Mouse (Mus musculus) neural tube, embryonic 14.5 days (tissue): ENCODE data around the gene Mxi1. TPM values are rescaled to one million over a fixed set of nuclear protein-coding genes. Genes with fewer than 3 reads are reported as not detected.

Experiments used
- ATAC-seq: fragments of 200-750 bp; cut with Nextera tagmentation; 2 replicates; pipeline ENCODE4 v1.8.0; 2017; ENCODE audit warnings: low read depth, mild to moderate bottlenecking, moderate TSS enrichment, moderate library complexity
- H3K27ac ChIP-seq: fragments of 300-500 bp; sonication (generic); 2 replicates; pipeline ENCODE4 v1.5.1; 2014; ENCODE audit warnings: low read depth, mild to moderate bottlenecking, control low read depth, low read length, moderate library complexity, mixed read lengths
- H3K27me3 ChIP-seq: fragments of 300-500 bp; sonication (generic); 2 replicates; pipeline ENCODE4 v1.6.1; 2014; ENCODE audit warnings: low read length; ENCODE audit not compliant: control insufficient read depth, insufficient read depth
- H3K36me3 ChIP-seq: fragments of 300-500 bp; sonication (generic); 2 replicates; pipeline ENCODE4 v1.6.1; 2014; ENCODE audit warnings: low read length, mixed read lengths; ENCODE audit not compliant: control insufficient read depth, insufficient read depth
- H3K4me1 ChIP-seq: fragments of 300-500 bp; sonication (generic); 2 replicates; pipeline ENCODE4 v1.6.1; 2014; ENCODE audit warnings: low read length; ENCODE audit not compliant: control insufficient read depth, insufficient read depth
- H3K4me2 ChIP-seq: fragments of 300-500 bp; sonication (generic); 2 replicates; pipeline ENCODE4 v1.6.1; 2014; ENCODE audit warnings: mild to moderate bottlenecking, low read depth, low read length, control low read depth
- H3K4me3 ChIP-seq: fragments of 300-500 bp; sonication (generic); 2 replicates; pipeline ENCODE4 v1.5.1; 2014; ENCODE audit warnings: low read depth, low read length, control low read depth, mixed read lengths
- H3K9ac ChIP-seq: fragments of 300-500 bp; sonication (generic); replicated peaks from 2 replicates; pipeline ENCODE4 v1.6.1; 2014; ENCODE audit warnings: low read depth, mild to moderate bottlenecking, control low read depth, low read length, mixed read lengths
- H3K9me3 ChIP-seq: fragments of 300-500 bp; sonication (generic); 2 replicates; pipeline ENCODE4 v1.6.1; 2016; ENCODE audit warnings: low read length; ENCODE audit not compliant: control insufficient read depth
- WGBS: fragments of 180-500 bp; shearing (Covaris S2); extraction: QIAGEN DNeasy Blood & Tissue Kit; methylation state at CpG from one replicate; pipeline ENCODE4 v1.1.7; 2014; 5-methylcytosine and 5-hydroxymethylcytosine counted together
- polyA plus RNA-seq: library from polyadenylated mRNA; unstranded; fragments of >200 nt; fragmentation: Nextera tagmentation; extraction: Ambion mirVana; gene quantifications from 2 replicates; pipeline ENCODE4 v1.2.1, GENCODE M21; 2014

Gene Mxi1
- polyA plus RNA-seq, 1 experiment from 2014 or later: 41.8 TPM

DNA sequence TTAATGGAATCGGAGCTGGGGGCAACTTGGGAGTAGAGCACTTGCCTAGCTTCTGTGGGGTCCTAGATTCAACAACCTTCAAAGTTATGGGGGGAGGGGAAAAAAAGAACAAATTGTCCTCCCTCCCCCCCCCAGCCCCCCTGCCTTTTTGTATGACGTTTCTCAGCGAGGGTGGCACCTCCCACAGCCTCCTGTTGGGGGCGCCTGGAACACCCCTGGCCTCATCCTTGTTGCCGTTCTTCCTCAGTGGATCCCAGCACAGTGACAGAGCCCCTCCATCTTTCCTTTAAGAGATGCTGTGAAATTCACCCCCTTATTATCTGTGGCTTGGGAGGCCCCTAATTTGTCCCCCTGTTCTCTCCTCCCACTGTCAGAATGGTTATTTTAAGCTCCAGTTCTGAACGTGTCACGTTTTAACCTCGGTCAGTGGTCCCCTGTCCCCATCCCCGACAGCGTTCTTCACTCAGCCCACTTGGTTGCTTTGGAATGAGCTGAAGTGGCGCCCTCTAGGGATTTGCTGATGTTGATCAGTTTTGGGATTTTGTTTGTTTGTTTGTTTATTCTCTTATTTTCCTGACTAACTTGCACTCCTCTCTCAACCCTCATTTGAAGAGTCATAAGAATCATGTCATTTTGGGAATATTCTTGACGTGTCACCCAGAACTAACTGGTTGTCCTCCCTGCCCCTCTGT is 92.6 kb downstream of the Mxi1 start:
- no peak overlapping the region for H3K27ac ChIP-seq
- H3K9ac ChIP-seq: no peak overlapping the region
- H3K9me3 ChIP-seq: no peaks in the 10 kb centered on the region; the same call in 1 of the 2 replicates
- no peaks in the 10 kb centered on the region for H3K27me3 ChIP-seq
- no peak for ATAC-seq
- no peak overlapping the region for H3K4me2 ChIP-seq
- H3K36me3 ChIP-seq: no peaks in the 10 kb centered on the region
- no peaks in the 10 kb centered on the region for H3K4me1 ChIP-seq
- no peak overlapping the region for H3K4me3 ChIP-seq
- WGBS: 52% methylated on average over 11 of the region's 12 CpGs

GRCm38 (mm10) chr19:53404219-53404836 is 94.0 kb downstream of the Mxi1 start:
- Histone ChIP-seq H3K4me3 (no peak overlapping the region), H3K4me2 (no peak overlapping the region), H3K27me3 (no peaks in the 10 kb centered on the region), H3K9me3 (no peaks in the 10 kb centered on the region; the same call in 1 of the 2 replicates), H3K36me3 (no peaks in the 10 kb centered on the region), H3K27ac (no peak overlapping the region), H3K9ac (no peak overlapping the region), H3K4me1 (no peaks in the 10 kb centered on the region)
- 92% methylated on average over 10 of the region's 10 CpGs for WGBS
- no peak for ATAC-seq

DNA sequence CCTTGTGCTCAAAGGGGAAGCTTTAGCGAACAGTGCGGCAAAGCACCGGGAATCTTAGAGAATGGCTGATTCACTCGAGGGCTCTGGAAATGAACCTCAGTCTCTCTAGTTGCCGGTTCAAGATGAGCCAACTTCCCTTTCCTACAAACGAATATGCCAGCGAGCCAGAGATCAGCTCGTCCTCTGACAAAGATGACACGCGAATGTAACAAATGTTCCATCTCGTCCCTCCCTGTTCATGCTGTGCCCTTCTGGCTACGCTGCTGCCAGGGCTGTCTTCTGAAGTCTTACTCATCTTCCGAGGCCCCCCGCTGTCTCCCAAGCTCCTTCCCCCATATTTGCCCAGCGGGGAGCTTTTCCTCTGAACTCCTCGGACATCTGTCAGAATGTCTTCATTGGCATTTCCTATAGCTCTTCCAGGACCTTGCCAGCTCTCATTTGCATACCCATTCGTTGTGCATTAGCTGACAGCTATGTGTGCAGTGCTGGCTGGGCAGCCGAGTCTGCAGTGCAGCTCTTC is 94.6 kb downstream of the Mxi1 start:
- H3K9me3 ChIP-seq: no peaks in the 10 kb centered on the region; the same call in 1 of the 2 replicates
- H3K4me3 ChIP-seq: no peak overlapping the region
- WGBS: 71% methylated on average over 18 of the region's 18 CpGs
- no peaks in the 10 kb centered on the region for H3K27me3 ChIP-seq
- H3K4me1 ChIP-seq: no peaks in the 10 kb centered on the region
- H3K36me3 ChIP-seq: no peaks in the 10 kb centered on the region
- no peak for ATAC-seq
- no peak overlapping the region for H3K9ac ChIP-seq
- H3K27ac ChIP-seq: no peak overlapping the region
- H3K4me2 ChIP-seq: no peak overlapping the region

DNA sequence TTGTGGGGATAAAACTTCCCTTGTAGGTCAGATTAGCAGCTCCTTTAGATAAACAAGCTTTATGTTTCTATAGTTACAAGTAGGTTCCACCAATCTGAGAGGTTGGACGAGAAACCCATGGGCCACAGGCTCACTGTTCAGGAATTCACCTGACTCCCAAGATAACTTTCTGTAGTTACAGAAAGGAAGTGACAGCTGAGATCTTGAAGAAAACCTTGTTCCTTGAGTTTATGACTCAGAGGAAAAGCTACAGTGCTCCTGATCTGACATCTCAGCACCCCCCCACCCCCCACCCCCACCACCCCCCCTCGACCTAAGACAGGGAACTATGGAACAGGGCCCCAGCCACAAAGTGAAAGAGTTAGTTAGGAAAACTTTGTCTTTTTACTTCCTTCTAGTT is 95.5 kb downstream of the Mxi1 start:
- no peak overlapping the region for H3K4me3 ChIP-seq
- 75% methylated on average over 2 of the region's 2 CpGs for WGBS
- no peaks in the 10 kb centered on the region for H3K4me1 ChIP-seq
- ATAC-seq: no peak
- no peaks in the 10 kb centered on the region; the same call in 1 of the 2 replicates for H3K9me3 ChIP-seq
- H3K9ac ChIP-seq: no peak overlapping the region
- no peak overlapping the region for H3K4me2 ChIP-seq
- no peaks in the 10 kb centered on the region for H3K36me3 ChIP-seq
- H3K27ac ChIP-seq: no peak overlapping the region
- no peaks in the 10 kb centered on the region for H3K27me3 ChIP-seq

DNA sequence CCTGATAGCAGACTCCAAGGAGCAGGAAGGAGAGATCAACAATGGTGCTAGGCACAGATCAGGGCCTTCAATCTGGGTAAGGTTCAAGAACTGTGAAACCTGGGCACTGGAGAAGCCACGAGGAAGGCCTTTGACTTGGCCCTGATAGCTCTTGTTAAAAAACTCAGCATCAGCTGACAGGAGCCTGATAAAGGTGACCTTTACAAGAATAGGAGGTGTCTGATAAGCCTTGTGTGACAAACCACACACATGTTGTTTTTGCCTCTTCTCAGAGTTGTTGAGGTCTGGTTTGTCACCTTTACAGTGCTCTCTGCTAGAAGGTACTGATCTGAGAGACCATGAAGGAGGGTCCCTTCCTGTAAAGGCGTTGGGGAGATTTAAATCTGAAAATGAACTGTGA is 97.0 kb downstream of the Mxi1 start:
- no peak overlapping the region for H3K9ac ChIP-seq
- ATAC-seq: no peak
- 79% methylated on average over 2 of the region's 2 CpGs for WGBS
- H3K4me2 ChIP-seq: no peak overlapping the region
- no peaks in the 10 kb centered on the region for H3K36me3 ChIP-seq
- H3K27ac ChIP-seq: no peak overlapping the region
- H3K4me3 ChIP-seq: no peak overlapping the region
- no peaks in the 10 kb centered on the region for H3K4me1 ChIP-seq
- no peaks in the 10 kb centered on the region for H3K27me3 ChIP-seq
- no peaks in the 10 kb centered on the region; the same call in 1 of the 2 replicates for H3K9me3 ChIP-seq

- no peak overlapping the region for H3K4me2 ChIP-seq
- ATAC-seq: no peak
Observed at GRCm38 (mm10) chr19:53408398-53408797, 98.1 kb downstream of the Mxi1 start.

DNA sequence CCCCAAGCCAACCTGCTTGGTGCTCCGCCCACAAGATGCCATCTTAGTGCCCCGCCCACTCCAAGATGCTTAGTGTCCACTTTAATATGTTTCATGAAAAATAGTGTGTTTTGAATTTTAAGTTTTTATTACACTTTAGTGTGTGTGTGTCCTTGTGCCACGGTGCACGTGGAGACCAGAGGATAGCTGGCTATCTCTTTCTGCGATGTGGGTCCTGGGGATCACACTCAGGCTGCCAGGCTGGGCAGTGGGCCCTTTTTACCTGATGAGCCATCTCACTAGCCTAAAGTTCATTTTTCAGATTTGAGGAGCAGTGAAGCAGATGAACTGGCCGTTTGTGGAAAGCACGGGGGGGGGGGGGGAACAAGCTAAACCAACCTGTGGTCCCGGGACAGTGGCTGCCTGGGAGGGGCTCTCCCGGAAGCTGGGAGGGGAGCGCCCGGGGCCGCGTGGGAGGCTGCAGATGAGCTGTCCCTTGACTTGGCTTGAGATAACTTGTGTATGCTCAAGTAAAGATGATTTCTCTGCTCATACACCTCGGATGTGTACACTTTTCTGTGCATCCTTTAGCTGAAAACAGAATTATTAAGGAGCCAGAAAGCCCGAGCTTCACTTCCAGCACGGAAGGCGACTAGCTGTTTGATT is 99.5 kb downstream of the Mxi1 start:
- Histone ChIP-seq H3K27ac (no peak overlapping the region), H3K9me3 (no peaks in the 10 kb centered on the region), H3K27me3 (no peaks in the 10 kb centered on the region), H3K36me3 (no peaks in the 10 kb centered on the region), H3K4me1 (no peaks in the 10 kb centered on the region), H3K9ac (no peak overlapping the region), H3K4me3 (no peak overlapping the region), H3K4me2 (no peak overlapping the region)
- no peak for ATAC-seq
- 67% methylated on average over 17 of the region's 17 CpGs for WGBS

More at GRCm38 (mm10) chr19:53408398-53408797, 98.1 kb downstream of the Mxi1 start:
- no peaks in the 10 kb centered on the region for H3K4me1 ChIP-seq
- WGBS: 91% methylated on average over 8 of the region's 8 CpGs
- no peaks in the 10 kb centered on the region; the same call in 1 of the 2 replicates for H3K9me3 ChIP-seq
- H3K36me3 ChIP-seq: no peaks in the 10 kb centered on the region
- H3K4me3 ChIP-seq: no peak overlapping the region
- H3K9ac ChIP-seq: no peak overlapping the region
- H3K27me3 ChIP-seq: no peaks in the 10 kb centered on the region
- H3K27ac ChIP-seq: no peak overlapping the region

DNA sequence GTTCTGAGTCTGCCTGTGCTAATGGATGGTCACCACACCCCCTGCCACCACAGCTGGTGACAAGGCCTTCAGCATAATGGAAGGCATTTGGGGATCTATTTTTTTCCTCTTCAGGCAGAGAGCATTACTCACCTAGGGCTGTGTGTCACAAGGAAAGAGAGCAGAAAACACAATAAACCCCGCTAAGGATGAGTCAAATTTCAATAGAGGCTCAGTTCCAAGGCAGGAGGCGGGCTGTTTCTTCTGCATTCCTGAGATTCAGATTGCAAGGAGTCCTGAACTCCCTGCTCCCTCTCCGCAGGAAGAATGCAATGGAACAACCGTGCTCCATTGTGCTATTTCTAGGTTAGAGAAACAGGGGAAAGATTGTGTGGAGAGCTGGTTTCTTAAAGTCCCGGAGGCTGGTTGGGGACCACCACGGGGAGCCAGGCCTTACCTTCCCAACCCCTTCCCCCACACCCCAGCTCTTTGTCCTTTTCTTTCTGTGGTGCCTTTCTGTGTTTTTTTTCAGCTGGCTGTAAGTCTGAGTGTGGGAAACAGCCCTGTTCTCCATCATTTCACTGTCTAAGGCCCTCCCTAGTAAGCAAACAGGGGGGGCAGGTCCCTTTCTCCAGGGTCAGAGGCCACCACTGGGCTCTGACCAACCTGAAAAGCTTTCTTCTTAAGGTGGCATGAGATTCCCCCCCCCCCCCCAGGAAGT is 102.0 kb downstream of the Mxi1 start:
- Histone ChIP-seq H3K27ac (no peak overlapping the region), H3K9ac (no peak overlapping the region), H3K4me3 (no peak overlapping the region), H3K9me3 (no peaks in the 10 kb centered on the region), H3K27me3 (no peaks in the 10 kb centered on the region), H3K36me3 (no peaks in the 10 kb centered on the region), H3K4me1 (no peaks in the 10 kb centered on the region), H3K4me2 (no peak overlapping the region)
- no peak for ATAC-seq
- WGBS: 5% methylated on average over 6 of the region's 6 CpGs
